Mouse (Mus musculus): Measurements from ENCODE around the gene Atp2b2. TPM values are rescaled to one million over a fixed set of nuclear protein-coding genes. Genes with fewer than 3 reads are reported as not detected.

Gene Atp2b2
- 100 to 1,000 TPM; 288 to 357 (median 324) TPM for total RNA-seq (2022)

DNA sequence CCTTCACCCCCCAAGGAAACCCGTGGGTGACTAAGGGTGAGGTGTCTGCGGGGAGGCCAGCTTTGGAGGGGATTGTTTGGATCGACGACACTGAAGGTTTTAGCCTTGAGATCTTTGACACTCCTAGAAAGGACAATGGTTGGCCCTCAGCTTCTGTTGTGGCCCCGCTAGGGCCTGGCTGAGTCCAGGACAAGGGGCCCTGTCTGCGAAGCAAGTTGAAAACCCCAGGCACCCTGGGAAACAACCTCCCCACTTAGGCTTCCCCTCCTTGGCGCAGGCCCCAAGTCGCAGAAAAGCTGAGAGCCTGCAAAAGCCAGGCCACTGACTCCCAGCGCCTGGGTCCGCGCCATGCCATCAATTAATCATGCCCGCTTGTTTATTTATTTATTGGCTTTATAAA is at the start of gene Atp2b2:
TSS of gene Atp2b2 (minus strand) at position 282 of the 400 bp plus-strand sequence.
- DNase-seq (ENCODE audit: low spot score in 2 of 2), result no peak

DNA sequence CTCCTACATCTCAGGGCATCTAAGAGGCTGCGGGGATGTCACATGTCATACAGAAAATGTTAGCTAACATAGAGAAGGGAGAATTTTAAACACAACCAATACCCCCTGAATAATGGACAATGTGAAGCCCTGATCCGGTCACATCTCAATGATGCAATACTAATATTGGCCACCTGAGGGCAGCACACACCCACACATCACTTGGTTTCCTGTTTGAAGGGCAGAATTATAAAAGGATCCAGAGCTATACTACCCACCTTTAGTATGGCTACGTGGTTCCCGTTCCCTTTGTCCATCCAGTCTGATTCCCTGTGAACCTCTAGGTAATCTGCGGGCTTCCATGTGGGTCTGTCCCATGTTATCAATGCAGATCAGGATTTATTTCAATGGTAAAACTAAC is 47.2 kb upstream of the Atp2b2 start:
- DNase-seq (ENCODE audit: low spot score in 2 of 2), result peak; percentile 49 to 86

DNA sequence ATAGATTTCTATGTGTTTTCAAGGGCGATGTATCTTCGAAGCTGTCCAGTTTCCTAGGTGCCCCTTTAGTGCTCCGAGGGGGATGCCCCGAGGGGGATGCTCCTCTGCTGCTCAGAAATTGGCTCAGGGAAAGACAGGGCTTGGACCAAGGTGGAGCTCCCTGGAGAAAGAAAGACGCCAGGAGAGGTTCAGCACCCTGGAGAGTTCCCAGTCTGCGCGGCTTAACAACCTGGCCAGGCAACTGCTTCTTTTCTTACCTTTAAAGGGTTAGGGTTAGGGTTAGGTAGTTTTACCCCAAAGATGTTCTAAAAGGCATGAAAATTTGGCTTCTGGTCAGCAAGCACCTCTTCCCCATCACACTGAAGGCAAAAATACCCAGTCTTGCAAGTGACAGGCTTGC is 44.7 kb upstream of the Atp2b2 start:
- DNase-seq (ENCODE audit: low spot score in 2 of 2), result no peak

DNA sequence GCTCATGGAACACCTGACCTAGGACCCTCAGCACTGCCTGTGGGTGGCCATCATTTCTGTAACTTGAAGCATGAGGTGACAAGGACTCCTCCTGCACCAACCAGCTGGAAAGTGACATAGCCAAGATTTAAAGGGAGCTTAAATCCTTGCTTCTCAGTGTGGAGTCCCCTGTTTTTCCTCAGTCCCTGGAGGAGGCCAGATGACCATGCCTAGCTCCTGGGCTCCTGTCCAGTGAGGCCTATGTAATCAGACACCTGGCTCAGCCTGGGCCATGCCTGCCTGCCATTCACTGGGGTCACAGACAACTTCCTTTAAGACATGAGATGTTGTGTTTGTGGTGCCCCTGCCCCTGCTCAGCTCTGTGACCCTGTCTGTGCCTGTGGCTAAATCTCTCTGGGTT is 36.1 kb upstream of the Atp2b2 start:
- no peak for DNase-seq (ENCODE audit: low spot score in 2 of 2)

DNA sequence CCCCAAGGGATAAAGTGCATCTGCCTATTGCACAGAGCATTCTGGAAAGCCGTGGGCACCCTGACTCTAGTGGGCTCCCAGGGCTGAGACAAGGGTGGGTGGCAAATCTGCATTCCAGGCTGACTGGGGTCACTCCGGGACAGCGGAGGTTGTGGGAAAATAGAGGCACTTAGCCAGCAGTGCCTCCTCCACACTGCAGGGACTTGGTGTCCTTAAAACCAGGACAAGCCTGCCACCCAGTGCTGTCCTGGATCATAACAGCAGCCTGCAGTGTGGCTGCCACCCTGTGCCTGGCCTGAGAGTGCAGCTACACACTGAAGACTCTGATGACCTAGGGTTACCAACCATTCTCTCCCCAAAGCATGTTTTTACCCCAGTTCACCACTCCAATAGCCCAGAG is 34.1 kb upstream of the Atp2b2 start:
- DNase-seq (ENCODE audit: low spot score in 2 of 2), result peak; percentile 68 to 71

DNA sequence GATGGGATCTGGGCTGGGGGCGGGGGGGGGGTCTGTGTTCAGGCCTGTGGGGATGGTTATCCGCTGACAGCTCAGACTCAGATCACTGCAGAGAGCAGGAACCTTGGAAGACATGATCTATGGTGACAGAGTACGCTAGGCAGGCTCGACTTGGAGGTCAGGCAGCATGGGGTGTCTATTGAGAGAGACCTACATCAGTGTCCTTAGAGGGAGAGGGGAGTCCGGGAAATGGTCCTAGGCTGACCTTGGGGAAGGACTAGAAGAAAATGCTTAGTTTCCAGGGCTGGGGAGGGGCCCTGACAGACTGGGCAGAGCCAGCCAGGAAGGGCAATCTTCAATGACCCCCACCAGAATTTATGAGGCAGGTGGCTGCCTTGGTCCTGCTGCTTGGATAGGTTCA is 33.6 kb upstream of the Atp2b2 start:
- no peak for DNase-seq (ENCODE audit: low spot score in 2 of 2)

DNA sequence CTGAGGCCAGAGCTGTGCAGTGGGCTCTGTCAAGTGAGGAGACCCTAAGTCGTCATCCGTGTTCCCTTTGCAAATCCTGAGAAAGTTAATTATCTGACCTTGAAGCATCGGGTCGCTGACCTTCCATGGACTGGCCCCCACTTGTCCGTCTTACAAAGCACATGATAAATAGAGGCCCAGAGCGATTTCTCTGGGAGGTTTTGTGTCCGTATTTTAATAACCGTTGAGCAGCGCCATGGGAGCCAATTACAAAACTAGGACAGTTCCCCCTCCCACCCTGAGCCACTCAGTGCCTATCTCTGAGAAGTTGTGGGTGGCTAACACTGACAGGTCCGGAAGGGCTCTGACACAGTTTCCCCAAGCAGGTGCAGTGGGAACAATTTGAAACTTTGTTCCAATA is 32.5 kb upstream of the Atp2b2 start:
- DNase-seq (ENCODE audit: low spot score in 2 of 2), result no peak

DNA sequence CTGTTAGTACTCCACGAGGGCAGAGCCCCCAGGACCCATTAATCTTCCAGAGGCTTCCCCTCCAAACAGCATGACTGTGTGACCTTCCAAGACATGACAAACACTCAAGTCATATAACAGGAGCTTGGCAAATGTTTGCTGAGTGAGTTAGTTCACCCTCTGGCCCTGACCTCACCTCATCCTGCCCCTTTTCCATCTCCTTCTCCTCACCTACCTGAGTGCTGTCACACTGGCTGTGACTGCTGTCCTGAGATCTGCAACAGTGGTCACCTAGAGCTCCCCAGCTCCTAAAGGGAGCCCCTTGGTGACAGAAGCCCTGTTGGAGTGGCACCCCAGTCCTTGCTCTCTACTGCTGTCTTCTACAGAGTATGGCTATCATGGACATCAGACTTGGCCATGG is 31.8 kb upstream of the Atp2b2 start:
- DNase-seq (ENCODE audit: low spot score in 2 of 2), result no peak

DNA sequence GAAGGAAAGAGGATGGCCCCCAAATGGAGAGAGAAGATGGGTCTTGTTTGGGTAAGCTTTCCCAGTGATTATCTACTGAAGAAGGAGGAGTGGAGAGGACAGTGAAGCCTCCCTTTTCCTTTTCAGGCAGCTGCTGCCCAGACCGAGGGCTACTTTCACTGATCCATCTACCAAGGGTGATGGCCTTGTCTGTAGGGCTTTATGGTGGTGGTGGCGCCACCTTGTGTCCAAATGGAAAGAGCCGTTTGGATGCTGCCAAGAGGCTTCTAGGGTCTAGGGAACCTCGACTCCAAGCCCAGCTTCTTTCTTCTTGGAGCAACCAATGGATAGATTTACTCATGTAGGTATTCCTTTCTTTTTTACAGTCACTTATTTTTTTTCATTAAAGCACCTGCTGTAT is 29.2 kb upstream of the Atp2b2 start:
- peak in 1 of 2 experiments; percentile 57 for DNase-seq (ENCODE audit: low spot score in 2 of 2)

DNA sequence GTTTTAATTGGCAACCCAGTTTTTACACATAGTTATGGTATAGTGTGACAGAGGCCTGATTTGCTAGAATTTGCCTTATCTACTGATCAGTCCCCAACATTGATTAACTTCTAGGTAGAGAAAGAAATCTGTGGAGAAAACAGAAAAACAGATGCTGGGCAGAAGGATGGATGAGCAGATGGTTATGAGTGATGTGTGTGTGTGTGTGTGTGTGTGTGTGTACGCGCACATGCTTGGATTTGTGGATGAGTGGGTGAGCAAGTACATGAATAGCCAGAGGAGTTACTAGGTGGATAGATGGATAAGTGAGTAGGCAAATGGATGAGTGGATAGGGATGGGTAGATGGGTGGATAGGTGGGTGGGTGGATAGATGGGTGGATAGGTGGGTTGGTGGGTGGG is 20.7 kb upstream of the Atp2b2 start:
- DNase-seq (ENCODE audit: low spot score in 2 of 2), result peak in 1 of 2 experiments; percentile 41

DNA sequence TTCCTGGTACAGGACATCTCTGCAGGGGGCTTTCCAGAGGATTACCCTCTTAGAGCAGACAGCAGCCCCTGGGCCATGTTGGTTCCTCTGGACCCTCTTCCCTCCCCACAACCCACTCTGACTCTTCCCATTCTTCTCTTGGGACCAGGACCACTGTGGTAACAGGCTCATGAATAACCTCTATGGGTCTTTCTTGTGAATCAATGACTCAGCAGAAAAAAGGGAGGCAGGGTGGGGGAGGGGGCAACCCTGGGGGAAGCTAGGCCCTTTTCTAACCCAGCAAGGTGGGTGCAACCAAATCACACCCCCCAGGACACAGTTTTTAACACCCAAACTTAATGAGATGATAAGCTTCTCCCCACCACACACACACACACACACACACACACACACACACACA is 20.3 kb upstream of the Atp2b2 start:
- no peak for DNase-seq (ENCODE audit: low spot score in 2 of 2)

DNA sequence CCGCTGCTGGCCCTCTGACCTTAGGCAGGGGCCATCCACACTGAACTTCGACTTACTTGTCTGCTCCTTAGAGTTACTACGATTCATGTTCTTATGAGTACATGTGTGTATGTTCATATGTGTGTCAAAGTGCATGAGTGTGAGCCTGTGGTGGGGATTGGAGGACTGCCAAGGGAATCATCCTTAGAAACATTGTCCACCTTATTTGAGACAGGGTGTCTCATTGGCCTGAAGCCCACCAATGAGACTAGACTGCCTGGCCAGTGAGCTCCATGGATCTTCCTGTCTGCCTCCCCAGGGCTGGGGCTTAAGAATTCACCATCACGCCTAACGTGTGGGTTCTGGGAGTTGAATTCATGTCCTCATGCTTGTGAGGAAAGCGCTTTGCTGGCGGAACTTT is 16.8 kb upstream of the Atp2b2 start:
- DNase-seq (ENCODE audit: low spot score in 2 of 2), result no peak

DNA sequence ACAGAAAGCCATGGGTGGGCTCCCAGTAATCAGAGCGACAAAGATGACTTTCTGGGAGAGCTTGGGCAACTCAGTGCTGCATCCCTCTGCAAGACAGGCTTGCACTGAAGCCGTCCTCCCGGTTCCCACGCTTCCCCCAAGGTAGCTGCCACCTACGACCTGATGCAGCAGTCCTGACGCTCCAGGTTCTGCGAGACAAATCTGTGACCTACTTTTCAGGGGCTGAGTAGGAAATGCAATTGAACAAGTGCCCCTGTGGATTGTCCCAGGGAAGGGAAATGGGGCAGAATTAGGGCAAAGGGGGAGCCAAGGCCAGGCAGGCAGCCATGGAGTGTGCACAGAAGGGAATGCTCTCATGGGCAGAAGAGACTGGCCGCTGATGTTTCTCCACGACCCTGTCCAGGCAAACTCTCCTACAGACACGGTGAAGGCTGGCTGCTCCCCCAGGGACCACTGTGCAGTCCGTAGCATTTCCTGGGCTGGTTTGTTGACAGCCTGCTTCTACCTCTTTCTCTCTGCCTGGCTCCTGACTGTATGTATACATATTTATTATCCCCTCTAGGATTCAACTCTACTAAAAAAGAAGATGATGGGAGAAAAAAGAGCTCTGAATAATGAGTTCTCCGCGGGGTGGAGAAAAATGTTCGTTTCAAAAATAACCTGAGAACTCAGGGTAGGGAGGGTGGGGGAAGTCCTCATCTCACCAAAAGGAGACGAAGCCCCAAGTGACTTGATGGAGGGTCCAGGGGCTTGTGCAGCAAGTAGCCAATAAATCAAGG is 15.8 kb upstream of the Atp2b2 start:
- no peak for DNase-seq (ENCODE audit: low spot score in 2 of 2)

DNA sequence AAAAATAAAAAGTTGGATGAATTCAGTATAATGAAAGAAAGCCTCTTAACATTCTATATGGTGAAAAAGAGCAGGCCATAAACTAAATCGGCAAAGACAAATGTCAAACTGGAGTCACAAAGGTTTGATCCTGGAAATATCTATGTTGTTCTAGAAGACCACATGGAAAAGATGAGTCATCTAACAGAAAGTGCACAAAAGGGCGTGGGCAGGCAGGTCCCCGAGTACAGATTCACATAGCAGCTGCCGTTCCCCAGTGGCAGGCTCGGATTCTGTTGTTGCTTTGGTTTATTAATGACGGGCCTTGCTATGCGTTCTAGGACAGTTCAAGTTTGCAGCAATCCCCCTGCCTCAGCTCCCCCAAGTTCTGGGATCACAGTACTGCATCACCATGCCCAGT is 12.9 kb upstream of the Atp2b2 start:
- peak; percentile 52 to 53 for DNase-seq (ENCODE audit: low spot score in 2 of 2)

DNA sequence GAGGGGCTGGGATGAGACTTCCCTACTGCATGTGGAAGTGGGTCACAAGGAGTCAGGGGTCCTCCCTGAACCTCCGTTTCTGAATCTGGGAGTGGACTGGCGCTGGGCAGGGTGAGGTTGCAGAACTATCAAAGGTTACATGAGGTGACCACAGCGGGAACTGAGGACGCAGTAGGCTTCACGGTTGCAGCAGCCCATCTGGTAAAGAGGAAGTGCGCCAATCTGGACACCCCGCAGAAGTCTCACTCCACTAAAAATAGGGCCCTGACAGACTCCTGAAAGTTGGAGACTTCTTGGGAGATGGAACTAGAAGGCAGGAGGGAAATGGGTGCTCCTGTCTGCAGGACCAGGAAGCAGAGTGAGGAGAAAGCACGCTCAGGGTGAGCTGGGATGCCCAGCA is 2.5 kb upstream of the Atp2b2 start:
- no peak for DNase-seq (ENCODE audit: low spot score in 2 of 2)

DNA sequence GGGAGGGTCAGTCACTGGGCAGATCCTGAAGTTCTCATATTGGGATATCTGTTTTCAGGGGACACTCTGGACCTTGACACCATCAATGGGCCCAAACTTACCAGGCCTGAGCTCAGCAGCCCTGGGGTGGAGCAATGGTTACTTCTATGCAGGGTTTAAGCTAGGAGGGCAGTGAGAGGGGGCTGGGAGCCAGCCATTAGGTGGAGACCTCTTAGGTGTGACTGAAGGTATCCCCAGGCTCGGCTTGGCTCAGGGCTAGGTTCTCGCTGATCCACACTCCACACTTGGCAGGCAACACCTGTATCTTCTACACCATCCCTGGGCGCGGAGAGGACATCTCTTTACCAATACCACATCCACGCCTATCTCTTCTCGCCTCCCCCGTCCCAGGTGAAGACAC is 423 bp upstream of the Atp2b2 start:
- no peak for DNase-seq (ENCODE audit: low spot score in 2 of 2)

DNA sequence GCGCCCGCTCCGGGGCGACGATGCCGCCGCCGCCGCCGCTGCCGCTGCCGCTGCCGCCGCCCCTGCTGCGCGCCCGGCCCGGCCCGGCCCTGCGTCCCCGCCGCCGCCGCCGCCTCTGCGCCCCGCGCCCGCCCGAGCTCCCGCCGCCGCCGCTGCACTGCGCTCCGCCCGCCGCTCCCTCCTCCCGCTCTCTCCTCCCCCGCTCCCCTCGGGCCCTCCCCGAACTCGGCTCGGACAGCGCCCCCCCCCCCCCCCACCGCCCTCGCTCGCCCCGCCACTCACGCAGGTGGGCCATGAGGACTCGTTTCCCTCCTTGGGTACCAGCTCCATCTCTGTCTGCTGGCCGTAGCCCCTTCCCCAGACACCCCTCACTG is 515 bp downstream of the Atp2b2 start:
- DNase-seq (ENCODE audit: low spot score in 2 of 2), result no peak

DNA sequence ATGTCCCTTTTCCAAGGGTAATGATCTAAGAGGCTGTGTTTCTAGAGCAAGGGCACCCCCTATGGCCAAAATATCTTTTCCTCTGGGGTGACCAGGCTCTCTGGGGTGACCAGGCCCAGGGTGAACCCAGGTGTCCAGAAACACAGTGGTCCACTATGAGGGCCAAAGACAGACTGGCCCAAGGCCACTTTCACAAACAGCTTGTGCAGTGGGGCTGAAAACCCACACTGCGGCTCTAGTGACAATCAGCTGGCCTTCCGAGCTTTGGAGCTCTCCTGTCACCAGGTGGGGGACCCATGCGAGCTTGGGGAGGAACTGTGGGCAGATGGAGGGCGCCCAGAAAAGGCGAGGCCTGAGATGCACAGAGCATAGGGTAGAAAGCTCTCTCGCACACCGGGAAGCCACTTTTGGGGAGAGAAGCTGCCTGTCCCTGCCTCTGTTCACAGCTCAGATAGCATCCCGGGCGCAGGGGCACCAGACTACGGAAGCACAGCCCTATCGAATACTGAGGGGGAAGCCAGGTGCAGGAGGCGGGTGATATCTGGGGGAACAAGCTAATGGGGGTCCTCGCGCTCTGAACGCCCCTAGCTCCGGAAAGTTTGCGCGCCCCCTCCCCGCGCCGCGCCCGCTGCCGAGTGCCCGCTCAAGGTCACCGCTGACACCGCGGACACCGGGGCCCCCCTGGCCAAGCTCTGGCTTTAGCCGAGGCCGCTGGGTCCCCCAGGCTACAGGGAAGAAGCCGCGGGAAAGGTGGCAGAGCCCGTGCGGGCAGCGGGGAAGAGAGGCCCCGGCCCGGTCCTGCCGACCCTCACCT is 1.1 kb downstream of the Atp2b2 start:
- DNase-seq (ENCODE audit: low spot score in 2 of 2), result peak in 1 of 2 experiments; percentile 52

DNA sequence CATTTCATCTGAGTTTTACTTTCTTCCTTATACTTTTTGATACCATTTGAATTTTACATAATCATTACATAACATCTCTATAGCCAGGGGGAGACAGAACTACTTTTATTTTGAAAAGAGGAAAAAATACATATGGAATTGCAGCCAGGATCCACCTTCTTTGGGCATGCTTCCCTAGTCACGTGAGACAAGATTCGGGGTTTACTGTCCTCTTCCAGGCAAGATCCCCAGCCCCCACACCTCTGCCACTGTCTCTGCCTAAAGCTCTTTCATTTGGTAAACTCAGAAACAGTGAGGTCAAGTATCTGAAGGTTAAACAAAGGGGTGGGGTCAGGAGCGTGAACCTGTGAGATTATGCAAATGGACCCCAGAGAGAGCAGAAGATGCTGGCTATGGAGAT is 6.7 kb downstream of the Atp2b2 start:
- no peak for DNase-seq (ENCODE audit: low spot score in 2 of 2)

DNA sequence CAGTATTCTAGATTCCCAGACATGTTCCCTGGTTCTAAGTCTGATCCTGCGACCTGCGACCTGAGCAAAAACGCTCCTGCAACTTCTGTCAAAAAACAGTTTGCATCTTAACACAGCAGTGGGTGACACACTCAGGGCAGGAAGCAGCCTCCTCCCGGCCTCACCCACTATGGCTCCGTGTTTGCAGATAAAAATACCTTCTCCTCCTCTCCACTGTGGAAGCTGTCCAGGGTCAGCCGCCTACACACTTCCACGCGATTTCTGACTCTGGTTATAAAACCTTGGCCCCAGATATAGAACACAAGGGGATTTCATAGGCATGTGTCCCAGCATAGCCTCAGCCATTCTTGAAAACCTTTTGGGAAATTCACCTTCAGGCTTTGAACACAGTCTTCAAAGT is 9.6 kb downstream of the Atp2b2 start:
- peak; percentile 45 to 48 for DNase-seq (ENCODE audit: low spot score in 2 of 2)

DNA sequence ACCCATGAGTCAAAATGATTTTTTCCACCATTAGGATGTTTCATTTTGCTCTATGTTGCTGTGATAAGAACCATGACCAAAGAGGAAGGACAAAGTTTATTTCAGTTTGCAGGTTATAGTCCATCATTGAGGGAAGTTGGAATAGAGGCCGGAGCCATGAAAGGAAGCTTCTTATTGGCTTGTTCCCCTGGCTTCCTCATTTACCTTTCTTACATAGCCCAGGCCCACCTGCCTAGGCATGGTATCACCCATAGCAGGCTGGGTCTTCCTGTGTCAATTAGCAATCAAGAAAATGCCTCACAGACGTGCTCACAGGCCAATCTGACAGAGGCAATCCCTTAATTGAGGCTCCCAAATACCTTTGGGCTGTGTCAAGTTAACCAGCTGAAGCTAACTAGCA is 18.6 kb downstream of the Atp2b2 start:
- no peak for DNase-seq (ENCODE audit: low spot score in 2 of 2)

DNA sequence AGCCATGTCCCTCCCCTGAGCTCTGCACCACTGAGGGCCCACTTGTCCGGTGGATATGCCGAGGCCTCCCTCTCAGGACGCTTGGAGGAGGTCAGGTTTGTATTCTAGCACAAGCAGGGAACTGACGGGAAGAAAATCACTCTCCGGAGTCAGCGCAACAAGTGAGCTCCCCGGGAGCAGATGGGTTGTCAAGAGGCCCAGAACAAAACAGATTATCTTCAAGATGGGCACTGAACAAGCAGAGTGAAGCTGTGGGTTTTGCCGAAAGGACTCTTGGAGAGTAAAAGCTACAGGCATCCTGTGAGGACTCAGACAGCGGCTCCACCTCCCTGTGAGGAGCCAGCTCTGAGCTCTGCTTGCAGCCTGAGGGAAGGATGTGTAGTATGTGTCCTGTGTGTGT is 20.3 kb downstream of the Atp2b2 start:
- DNase-seq (ENCODE audit: low spot score in 2 of 2), result peak in 1 of 2 experiments; percentile 36

DNA sequence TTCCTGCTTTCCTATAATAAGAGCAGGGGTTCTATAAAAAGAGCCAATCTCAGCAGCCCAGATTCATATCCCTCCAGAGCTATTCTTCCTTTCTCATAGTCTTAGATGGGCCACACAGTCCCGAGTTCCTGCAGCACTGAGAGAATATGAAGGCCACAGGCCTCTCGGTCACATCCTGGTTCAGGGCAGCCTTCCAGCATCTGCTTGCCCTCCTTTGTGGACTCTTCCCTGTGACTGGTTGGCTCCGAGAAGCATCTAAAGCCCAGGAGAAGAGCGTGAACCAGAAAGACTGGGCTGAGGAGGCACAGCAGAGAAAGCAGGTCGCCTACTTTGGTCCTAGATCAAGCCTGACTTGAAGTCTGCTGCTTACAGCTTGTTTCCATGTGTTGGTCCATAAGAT is 28.6 kb downstream of the Atp2b2 start:
- no peak for DNase-seq (ENCODE audit: low spot score in 2 of 2)

All from layer of hippocampus, adult 8-10 months (tissue).